Mouse (Mus musculus) G1E (cell line): ENCODE measurements around the gene Mgat4d.

ENCODE experiments used
- CTCF ChIP-seq: IDR thresholded peaks from 2 replicates; pipeline ENCODE4 v1.5.1; 2012; ENCODE audit warnings: low read depth, low read length, inconsistent platforms, mixed read lengths
- GATA1 ChIP-seq: IDR thresholded peaks from 2 replicates; pipeline ENCODE4 v1.6.1; 2012; ENCODE audit warnings: borderline replicate concordance, low read length, inconsistent platforms, mixed read lengths
- POLR2AphosphoS5 ChIP-seq: IDR thresholded peaks from 2 replicates; pipeline ENCODE4 v1.6.1; 2012; ENCODE audit warnings: low read depth, low read length, inconsistent platforms; ENCODE audit not compliant: insufficient replicate concordance

DNA sequence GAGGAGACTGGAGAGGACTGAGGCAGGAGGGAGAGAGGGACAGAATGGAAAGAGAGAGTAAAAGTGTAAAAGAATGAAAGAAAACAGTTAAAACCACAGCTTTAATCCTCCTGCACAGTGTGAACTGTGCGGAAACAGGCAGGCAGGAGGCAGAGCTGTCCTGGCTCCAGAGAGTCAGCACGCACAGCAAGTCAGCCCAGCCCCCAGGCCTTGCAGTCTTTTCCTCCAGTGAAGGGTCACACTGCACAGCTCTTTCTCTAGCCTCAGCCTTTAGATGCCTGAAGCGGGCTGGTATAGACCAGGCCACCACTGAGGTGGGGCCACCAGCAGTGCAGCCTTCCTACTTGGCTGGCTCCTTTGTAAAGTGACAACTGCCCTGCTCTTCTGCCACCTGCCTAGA lies 27.7 kb upstream of the Mgat4d start:
- TF ChIP-seq CTCF (no peak), GATA1 (no peak), POLR2AphosphoS5 (no peak)
